Mouse (Mus musculus) liver, adult 2 months (tissue): ENCODE data around the gene Keap1.

ENCODE experiments used
- CTCF ChIP-seq: fragments of 200-500 bp; IDR thresholded peaks from 2 replicates; pipeline ENCODE4 v1.5.1; 2011; ENCODE audit warnings: low read depth, low read length, control low read depth
- POLR2A ChIP-seq: fragments of 200-500 bp; IDR thresholded peaks from 2 replicates; pipeline ENCODE4 v1.6.1; 2011; ENCODE audit warnings: low read length, control low read depth; ENCODE audit not compliant: insufficient read depth; ENCODE audit errors: extremely low read depth

- TF ChIP-seq CTCF (no peak), POLR2A (no peak)
Observed at GRCm38 (mm10) chr9:21273520-21274228, 34.5 kb upstream of the Keap1 start.
